Mouse (Mus musculus): ENCODE data around the gene Notch1. TPM values are rescaled to one million over a fixed set of nuclear protein-coding genes. Genes with fewer than 3 reads are reported as not detected.

The Notch1 gene
- polyA plus RNA-seq, 1 experiment from 2014 or later: 17.3 TPM

DNA sequence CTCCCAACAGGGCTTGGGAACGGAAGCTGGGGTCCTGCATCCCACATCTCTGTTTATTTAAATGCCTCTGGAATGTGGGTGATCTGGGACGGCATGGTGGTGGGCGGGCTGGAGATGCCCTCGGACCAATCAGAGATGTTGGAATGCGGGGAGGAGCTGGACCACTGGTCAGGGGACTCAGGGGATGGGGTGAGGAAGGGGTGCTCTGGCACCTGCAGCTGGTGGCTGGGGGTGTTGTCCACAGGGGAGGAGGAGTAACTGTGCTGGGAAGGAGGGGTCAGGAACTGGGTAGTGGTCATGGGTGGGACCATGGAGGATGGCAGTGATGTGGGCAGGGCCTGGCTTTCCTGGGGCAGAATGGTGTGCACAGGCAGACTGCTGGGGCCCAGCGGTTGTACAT, 57.0 kb downstream of the Notch1 start:
- Histone ChIP-seq H3K9me3 (no peaks in the 10 kb centered on the region), H3K4me2 (no peak overlapping the region), H3K9ac (no peak overlapping the region), H3K27me3 (no peaks in the 10 kb centered on the region), H3K4me1 (peaks cover 19% of the 10 kb centered on the region), H3K27ac (no peak overlapping the region), H3K36me3 (peaks cover 56% of the 10 kb centered on the region), H3K4me3 (no peak overlapping the region)
- ATAC-seq (ENCODE audit: insufficient number of reproducible peaks, insufficient read depth, low FRiP score, low TSS enrichment, low read depth): no peak
- 41% methylated on average over 6 of the region's 6 CpGs for WGBS

GRCm38 (mm10) chr2:26458402-26459124, 57.9 kb downstream of the Notch1 start:
- ATAC-seq (ENCODE audit: insufficient number of reproducible peaks, insufficient read depth, low FRiP score, low TSS enrichment, low read depth): peak; percentile 57; the same call in 1 of the 2 replicates
- peaks cover 49% of the 10 kb centered on the region for H3K36me3 ChIP-seq
- WGBS: 25% methylated on average over 7 of the region's 7 CpGs

GRCm38 (mm10) chr2:26449121-26450060, 67.1 kb downstream of the Notch1 start:
- no peaks in the 10 kb centered on the region for H3K36me3 ChIP-seq
- H3K9me3 ChIP-seq: no peaks in the 10 kb centered on the region
- ATAC-seq (ENCODE audit: insufficient number of reproducible peaks, insufficient read depth, low FRiP score, low TSS enrichment, low read depth): no peak
- H3K9ac ChIP-seq: no peak overlapping the region
- no peak overlapping the region for H3K4me2 ChIP-seq
- H3K4me1 ChIP-seq: peaks cover 16% of the 10 kb centered on the region
- H3K4me3 ChIP-seq: no peak overlapping the region
- no peak overlapping the region for H3K27ac ChIP-seq
- WGBS: 22% methylated on average over 5 of the region's 5 CpGs
- H3K27me3 ChIP-seq: no peaks in the 10 kb centered on the region

More at GRCm38 (mm10) chr2:26458402-26459124, 57.9 kb downstream of the Notch1 start:
- peaks cover 19% of the 10 kb centered on the region for H3K4me1 ChIP-seq
- H3K4me2 ChIP-seq: no peak overlapping the region
- no peaks in the 10 kb centered on the region for H3K27me3 ChIP-seq
- peak overlapping the region; percentile 80 for H3K27ac ChIP-seq
- no peak overlapping the region for H3K9ac ChIP-seq
- no peak overlapping the region for H3K4me3 ChIP-seq
- H3K9me3 ChIP-seq: no peaks in the 10 kb centered on the region

DNA sequence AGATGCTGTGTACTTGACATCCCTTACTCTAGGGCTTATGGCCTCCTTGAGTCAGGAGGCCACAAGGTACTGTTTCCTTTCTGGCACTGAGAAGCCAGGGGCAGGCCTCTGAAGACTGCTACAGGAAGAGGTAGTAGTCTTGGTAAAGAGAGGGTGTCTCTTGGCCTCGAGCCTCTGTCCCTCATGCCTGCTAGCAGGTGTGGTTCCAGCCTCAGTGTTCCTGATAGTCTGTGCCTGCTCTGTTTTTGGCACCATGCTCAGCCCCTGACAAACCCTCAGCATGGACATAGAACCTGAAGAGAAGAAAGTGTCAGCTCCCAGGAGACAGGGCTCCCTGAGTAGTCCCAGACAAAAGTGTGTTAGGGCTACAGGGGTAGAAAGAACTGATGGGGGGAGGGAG, 69.0 kb downstream of the Notch1 start:
- no peak overlapping the region for H3K27ac ChIP-seq
- no peaks in the 10 kb centered on the region for H3K9me3 ChIP-seq
- ATAC-seq (ENCODE audit: insufficient number of reproducible peaks, insufficient read depth, low FRiP score, low TSS enrichment, low read depth): no peak
- H3K4me3 ChIP-seq: no peak overlapping the region
- H3K4me2 ChIP-seq: no peak overlapping the region
- no peaks in the 10 kb centered on the region for H3K27me3 ChIP-seq
- H3K4me1 ChIP-seq: peaks cover 30% of the 10 kb centered on the region
- H3K36me3 ChIP-seq: no peaks in the 10 kb centered on the region
- H3K9ac ChIP-seq: peak overlapping the region; percentile 49; the same call in 1 of the 2 replicates
- 85% methylated on average over 1 of the region's 1 CpGs for WGBS

- Histone ChIP-seq H3K4me2 (peak overlapping the region; percentile 92), H3K4me3 (peak overlapping the region; percentile 95), H3K4me1 (peaks cover 32% of the 10 kb centered on the region), H3K36me3 (peaks cover 1% of the 10 kb centered on the region), H3K27ac (no peak overlapping the region), H3K9me3 (no peaks in the 10 kb centered on the region), H3K27me3 (no peaks in the 10 kb centered on the region), H3K9ac (peak overlapping the region; percentile 83)
- ATAC-seq (ENCODE audit: insufficient number of reproducible peaks, insufficient read depth, low FRiP score, low TSS enrichment, low read depth): no peak
- WGBS: 75% methylated on average over 4 of the region's 4 CpGs
These were observed 69.8 kb downstream of the Notch1 start for GRCm38 (mm10) chr2:26446671-26447070.

DNA sequence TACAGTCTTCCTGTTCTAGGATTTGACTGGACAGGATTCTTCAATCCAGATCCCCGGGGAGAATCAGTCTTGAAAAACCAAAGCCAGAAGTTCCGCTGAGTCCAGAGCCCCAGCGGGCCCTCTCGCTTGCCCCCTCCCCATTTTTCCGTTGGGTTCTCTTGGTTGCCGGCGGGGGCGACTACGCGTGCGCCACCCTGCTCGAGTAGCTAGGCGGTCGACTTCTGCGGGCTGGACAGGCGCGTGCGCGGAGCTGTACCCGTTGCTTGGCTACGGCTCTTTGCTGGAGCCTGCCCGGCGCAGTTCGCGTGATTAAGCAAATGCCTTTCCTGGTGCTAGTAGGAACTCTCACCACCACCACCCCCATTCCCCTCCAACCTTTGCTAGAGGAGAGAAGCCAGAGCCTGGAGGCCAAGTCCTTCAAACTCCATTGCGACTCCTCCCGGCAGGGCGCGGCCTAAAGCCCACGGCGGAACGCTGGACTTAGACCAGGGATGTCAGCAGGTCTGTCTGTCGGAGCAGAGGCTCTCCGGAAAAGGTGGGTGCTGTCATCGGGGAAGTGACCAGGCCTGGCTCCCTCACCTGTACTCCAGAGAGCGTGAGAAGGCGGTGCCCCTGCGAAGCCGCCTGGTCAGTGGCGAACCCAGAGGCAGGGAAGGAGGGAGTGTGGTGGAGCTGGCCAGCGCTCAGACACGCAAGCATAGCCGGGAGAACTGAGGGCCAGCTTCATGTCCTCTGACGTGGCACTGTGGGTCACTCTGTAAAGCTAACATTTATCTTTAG, 70.6 kb downstream of the Notch1 start:
- under 1% methylated on average over 44 of the region's 44 CpGs for WGBS
- Histone ChIP-seq H3K36me3 (peaks cover 9% of the 10 kb centered on the region), H3K4me1 (peaks cover 32% of the 10 kb centered on the region), H3K27me3 (no peaks in the 10 kb centered on the region), H3K4me2 (peak overlapping the region; percentile 92), H3K9ac (peak overlapping the region; percentile 83), H3K27ac (peak overlapping the region; percentile 88), H3K4me3 (peak overlapping the region; percentile 95), H3K9me3 (no peaks in the 10 kb centered on the region)
- peak; percentile 86 for ATAC-seq (ENCODE audit: insufficient number of reproducible peaks, insufficient read depth, low FRiP score, low TSS enrichment, low read depth)

DNA sequence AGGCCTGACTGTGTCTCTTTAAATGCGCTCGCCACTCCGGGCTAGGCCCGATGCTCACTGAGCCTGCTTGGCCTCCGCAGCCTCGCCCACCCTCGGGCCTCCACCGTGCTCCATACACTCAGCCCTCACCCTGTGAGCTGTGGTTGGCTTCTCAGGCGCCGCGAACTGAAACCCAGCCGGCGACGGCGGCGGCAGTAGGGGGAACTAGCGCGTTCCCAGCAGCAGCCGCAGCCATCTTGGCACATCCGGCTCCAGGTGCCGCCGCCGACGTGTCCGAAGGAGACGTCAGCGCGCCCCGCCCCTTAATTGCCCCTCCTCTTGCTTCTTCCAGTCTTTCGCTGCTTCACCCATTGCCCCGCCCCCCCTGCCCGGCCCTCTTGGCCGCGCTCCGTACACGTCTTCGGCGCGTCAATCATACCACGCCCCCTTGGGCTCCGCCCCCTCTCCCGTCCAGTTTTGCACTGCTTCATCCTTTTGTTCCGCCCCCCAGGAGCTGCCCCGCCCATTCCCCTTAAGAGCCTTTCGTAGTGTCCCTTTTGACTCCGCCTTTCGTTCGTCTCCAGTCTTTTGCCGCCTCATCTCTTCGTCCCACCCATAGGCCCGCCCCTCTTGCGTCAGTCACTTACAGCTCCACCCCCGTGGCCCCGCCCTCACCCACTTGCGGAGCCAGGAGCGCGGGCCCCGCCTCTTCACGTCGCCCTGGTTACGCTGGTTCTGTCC, 71.4 kb downstream of the Notch1 start, which contains the start of gene Sec16a:
Gene Sec16a, minus strand, starts transcription at position 271 of the 720 bp plus-strand sequence.
- Histone ChIP-seq H3K27ac (peak within 1 kb of the TSS; percentile 89), H3K36me3 (peaks cover 17% of the 10 kb centered on the region), H3K9me3 (no peaks in the 10 kb centered on the region), H3K27me3 (no peaks in the 10 kb centered on the region), H3K4me1 (peaks cover 32% of the 10 kb centered on the region), H3K9ac (peak within 1 kb of the TSS; percentile 94), H3K4me3 (peak within 1 kb of the TSS; percentile 95), H3K4me2 (peak within 1 kb of the TSS; percentile 92)
- ATAC-seq (ENCODE audit: insufficient number of reproducible peaks, insufficient read depth, low FRiP score, low TSS enrichment, low read depth): peak; percentile 93
- whole genome bisulfite sequencing: under 1% methylated on average over 61 of the region's 61 CpGs

- WGBS: 4% methylated on average over 15 of the region's 15 CpGs
- peak overlapping the region; percentile 95 for H3K4me3 ChIP-seq
- peaks cover 32% of the 10 kb centered on the region for H3K4me1 ChIP-seq
- H3K4me2 ChIP-seq: peak overlapping the region; percentile 87
- no peaks in the 10 kb centered on the region for H3K9me3 ChIP-seq
- H3K36me3 ChIP-seq: peaks cover 24% of the 10 kb centered on the region
- no peak for ATAC-seq (ENCODE audit: insufficient number of reproducible peaks, insufficient read depth, low FRiP score, low TSS enrichment, low read depth)
- H3K9ac ChIP-seq: peak overlapping the region; percentile 94
- no peaks in the 10 kb centered on the region for H3K27me3 ChIP-seq
- H3K27ac ChIP-seq: peak overlapping the region; percentile 89
These were observed 72.1 kb downstream of the Notch1 start for GRCm38 (mm10) chr2:26444368-26444767.

GRCm38 (mm10) chr2:26443876-26444275, 72.6 kb downstream of the Notch1 start:
- WGBS: 51% methylated on average over 3 of the region's 3 CpGs
- peak overlapping the region; percentile 95 for H3K4me3 ChIP-seq

DNA sequence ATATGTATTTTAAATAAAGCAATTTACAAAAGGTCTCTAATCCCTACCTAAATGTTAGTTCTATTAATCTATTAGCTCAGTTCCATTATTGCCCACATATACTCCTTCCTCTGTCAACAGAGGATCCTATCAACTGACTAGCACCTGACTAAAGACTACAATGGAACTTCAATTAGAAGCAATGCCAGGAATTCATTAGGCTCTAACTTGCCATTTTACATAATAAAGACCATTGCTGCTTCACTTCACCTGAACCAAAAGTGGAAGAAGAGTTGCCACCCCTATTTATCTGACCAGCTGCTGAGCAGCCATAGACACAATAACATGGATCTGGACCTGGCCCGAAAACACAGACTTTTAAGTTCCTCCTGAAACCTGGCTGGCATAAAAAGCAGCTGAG, 73.6 kb downstream of the Notch1 start:
- peaks cover 40% of the 10 kb centered on the region for H3K36me3 ChIP-seq
- ATAC-seq (ENCODE audit: insufficient number of reproducible peaks, insufficient read depth, low FRiP score, low TSS enrichment, low read depth): no peak
- H3K27me3 ChIP-seq: no peaks in the 10 kb centered on the region
- no peak overlapping the region for H3K9ac ChIP-seq
- peaks cover 43% of the 10 kb centered on the region for H3K4me1 ChIP-seq
- H3K4me2 ChIP-seq: peak overlapping the region; percentile 87; the same call in 1 of the 2 replicates
- WGBS: 91% methylated on average over 1 of the region's 1 CpGs
- H3K9me3 ChIP-seq: no peaks in the 10 kb centered on the region
- no peak overlapping the region for H3K27ac ChIP-seq
- H3K4me3 ChIP-seq: no peak overlapping the region

More at GRCm38 (mm10) chr2:26443876-26444275, 72.6 kb downstream of the Notch1 start:
- Histone ChIP-seq H3K4me1 (peaks cover 33% of the 10 kb centered on the region), H3K4me2 (peak overlapping the region; percentile 87), H3K36me3 (peaks cover 29% of the 10 kb centered on the region), H3K9ac (peak overlapping the region; percentile 94), H3K27ac (no peak overlapping the region), H3K9me3 (no peaks in the 10 kb centered on the region), H3K27me3 (no peaks in the 10 kb centered on the region)
- ATAC-seq (ENCODE audit: insufficient number of reproducible peaks, insufficient read depth, low FRiP score, low TSS enrichment, low read depth): no peak

Data from embryonic facial prominence, embryonic 13.5 days (tissue).